Mouse (Mus musculus) testis, adult 2 months (tissue): Measurements from ENCODE around the gene Ccdc137. TPM values are rescaled to one million over a fixed set of nuclear protein-coding genes. Genes with fewer than 3 reads are reported as not detected.

Experiments used
- H3K27ac ChIP-seq: fragments of 200-500 bp; 2 replicates; pipeline ENCODE4 v1.5.1; 2012; ENCODE audit warnings: low read depth, low read length; ENCODE audit not compliant: control insufficient read depth, insufficient read depth
- H3K27me3 ChIP-seq: fragments of 200-500 bp; 2 replicates; pipeline ENCODE4 v1.6.1; 2012; ENCODE audit warnings: mild to moderate bottlenecking, low read length, moderate library complexity; ENCODE audit not compliant: control insufficient read depth, insufficient read depth
- H3K36me3 ChIP-seq: fragments of 200-500 bp; 2 replicates; pipeline ENCODE4 v1.6.1; 2012; ENCODE audit warnings: mild to moderate bottlenecking, low read length; ENCODE audit not compliant: control insufficient read depth, insufficient read depth
- H3K4me1 ChIP-seq: fragments of 200-500 bp; 2 replicates; pipeline ENCODE4 v1.6.1; 2012; ENCODE audit warnings: low read length; ENCODE audit not compliant: control insufficient read depth, insufficient read depth
- H3K4me3 ChIP-seq: fragments of 200-500 bp; 2 replicates; pipeline ENCODE4 v1.5.1; 2012; ENCODE audit warnings: low read depth, mild to moderate bottlenecking, low read length, moderate library complexity, mixed read lengths; ENCODE audit not compliant: control insufficient read depth
- CTCF ChIP-seq: fragments of 200-500 bp; IDR thresholded peaks from 2 replicates; pipeline ENCODE4 v1.5.1; 2012; ENCODE audit warnings: low read depth, mild to moderate bottlenecking, inconsistent platforms, low read length, moderate library complexity; ENCODE audit not compliant: control insufficient read depth, insufficient read depth, insufficient replicate concordance
- POLR2A ChIP-seq: fragments of 200-500 bp; IDR thresholded peaks from 2 replicates; pipeline ENCODE4 v1.6.1; 2012; ENCODE audit warnings: low read depth, mild to moderate bottlenecking, inconsistent platforms, low read length, moderate library complexity; ENCODE audit not compliant: control insufficient read depth
- polyA plus RNA-seq: library from polyadenylated mRNA; depleted of rRNA; stranded (reverse); fragments of >200 nt; gene quantifications from 2 replicates; pipeline ENCODE4 v1.2.3, GENCODE M21; 2012

Gene Ccdc137
- polyA plus RNA-seq, 1 experiment: 6.9 TPM

DNA sequence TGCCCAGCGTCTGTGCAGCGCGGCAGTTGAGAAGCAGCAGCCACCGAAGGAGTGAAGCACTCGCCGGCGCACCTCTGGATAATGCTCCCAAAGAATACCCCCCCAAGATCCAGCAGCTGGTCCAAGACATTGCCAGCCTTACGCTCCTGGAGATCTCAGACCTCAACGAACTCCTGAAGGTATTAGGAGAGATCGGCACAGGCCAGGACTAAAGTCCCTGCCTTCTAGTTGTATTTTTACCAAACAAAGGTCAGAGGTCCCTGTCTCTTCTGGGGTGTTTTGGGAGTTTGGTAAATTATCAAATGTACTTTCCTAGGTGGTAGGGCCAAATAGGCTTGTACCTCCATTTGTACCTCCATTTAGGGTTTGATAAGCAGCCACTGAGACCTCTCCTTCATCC, 27.3 kb downstream of the Ccdc137 start:
- H3K27ac ChIP-seq: no peak overlapping the region
- no peaks in the 10 kb centered on the region for H3K27me3 ChIP-seq
- peak overlapping the region; percentile 92 for H3K4me3 ChIP-seq
- peaks cover 11% of the 10 kb centered on the region for H3K4me1 ChIP-seq
- H3K36me3 ChIP-seq: peaks cover 2% of the 10 kb centered on the region
- no peak for TF ChIP-seq POLR2A
- no peak for TF ChIP-seq CTCF

DNA sequence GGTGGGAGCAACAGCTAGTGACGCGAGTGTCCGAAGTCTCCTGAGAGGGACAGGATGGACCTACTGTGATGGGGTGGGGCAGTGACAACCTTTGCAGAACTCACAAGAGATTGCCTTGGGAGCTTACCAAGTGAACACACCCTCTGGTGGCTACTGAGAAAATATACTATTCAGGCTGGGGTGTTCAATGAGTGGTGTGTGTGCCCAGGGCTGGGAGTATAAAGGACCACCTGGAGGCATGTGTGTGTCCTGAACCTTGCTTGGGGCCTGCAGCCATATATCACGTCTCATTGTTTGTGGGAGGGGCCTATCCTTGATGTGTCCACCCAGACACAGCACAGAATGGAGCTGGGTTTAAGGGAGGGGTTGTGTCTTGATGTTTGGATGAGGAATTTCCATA, 30.6 kb downstream of the Ccdc137 start:
- Histone ChIP-seq H3K4me1 (peaks cover 22% of the 10 kb centered on the region), H3K4me3 (no peak overlapping the region), H3K36me3 (no peaks in the 10 kb centered on the region; the same call in 1 of the 2 replicates), H3K27me3 (no peaks in the 10 kb centered on the region), H3K27ac (no peak overlapping the region)
- TF ChIP-seq CTCF (no peak), POLR2A (no peak)

DNA sequence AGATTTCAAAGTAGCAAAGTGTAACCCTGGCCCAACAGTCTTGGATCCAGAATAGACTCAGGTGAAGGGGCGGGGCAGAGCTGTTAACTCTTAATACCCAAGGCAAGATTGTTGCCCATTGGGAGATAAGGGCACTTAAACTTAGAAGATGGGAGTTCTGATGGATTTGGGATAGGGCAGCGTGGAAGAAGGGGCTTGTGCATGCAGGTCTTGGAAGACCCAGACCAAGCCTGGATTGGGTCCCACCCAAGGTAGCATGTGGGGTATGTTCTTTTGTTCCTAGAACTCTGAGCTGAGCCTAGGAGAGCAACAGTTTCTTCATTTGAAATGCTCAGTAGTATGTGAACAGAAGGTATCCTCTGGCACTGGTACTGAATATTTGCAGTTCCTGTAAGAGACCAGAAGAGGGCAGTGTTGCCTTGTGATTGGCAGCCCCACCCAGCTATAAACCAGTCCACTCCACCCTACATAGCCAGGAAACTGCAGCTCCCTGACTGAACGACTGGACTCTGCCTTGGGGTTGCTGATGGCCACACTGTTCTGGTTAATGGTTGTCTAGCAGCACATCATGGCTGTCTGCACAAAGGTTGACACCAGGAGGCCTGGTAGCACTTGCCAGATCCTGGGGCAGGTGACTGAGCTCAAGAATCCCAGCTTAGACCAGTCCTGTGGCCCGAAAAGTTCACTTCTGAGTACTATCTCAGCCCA, 31.3 kb downstream of the Ccdc137 start:
- TF ChIP-seq POLR2A: no peak
- peak; percentile 76 for TF ChIP-seq CTCF
- H3K27ac ChIP-seq: no peak overlapping the region
- H3K27me3 ChIP-seq: no peaks in the 10 kb centered on the region
- no peaks in the 10 kb centered on the region; the same call in 1 of the 2 replicates for H3K36me3 ChIP-seq
- H3K4me3 ChIP-seq: no peak overlapping the region
- H3K4me1 ChIP-seq: peaks cover 16% of the 10 kb centered on the region

DNA sequence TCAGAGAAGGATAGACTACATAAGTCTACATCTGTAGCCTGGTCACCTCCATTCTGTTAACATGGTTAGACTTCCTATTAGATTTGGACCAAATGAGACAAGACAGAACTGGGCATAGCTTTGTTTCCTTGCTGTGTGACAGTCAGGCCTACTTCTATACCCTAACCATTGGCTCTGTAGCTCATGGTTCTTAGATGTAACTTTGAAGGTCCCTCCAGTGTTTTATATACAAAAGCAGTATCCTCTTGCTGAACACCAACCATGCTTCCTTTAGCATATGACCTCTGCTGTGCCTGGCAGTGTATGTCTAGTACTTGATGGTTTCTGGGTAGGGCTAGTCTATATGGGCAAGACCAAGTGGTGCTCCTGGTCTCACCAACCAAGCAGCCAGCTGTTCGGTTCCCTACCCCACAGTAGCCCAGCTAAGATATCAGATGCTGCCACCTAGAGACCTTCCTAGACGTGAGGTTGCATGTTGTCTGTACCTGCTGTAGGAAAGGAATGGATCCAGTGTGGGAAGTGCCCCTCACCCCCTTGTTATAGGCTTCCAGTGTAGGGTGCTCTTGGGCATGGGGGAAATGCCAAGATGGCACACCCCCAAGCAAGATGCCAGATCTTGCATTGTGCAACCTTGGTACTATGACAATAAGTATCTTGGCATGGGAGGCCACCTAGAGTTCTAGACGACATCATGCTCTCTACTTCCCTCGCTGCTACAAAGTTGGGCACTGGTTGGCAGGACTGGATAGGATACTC, 32.6 kb downstream of the Ccdc137 start:
- H3K4me1 ChIP-seq: peaks cover 12% of the 10 kb centered on the region
- TF ChIP-seq CTCF: no peak
- TF ChIP-seq POLR2A: no peak
- H3K27ac ChIP-seq: no peak overlapping the region
- H3K27me3 ChIP-seq: no peaks in the 10 kb centered on the region
- no peaks in the 10 kb centered on the region; the same call in 1 of the 2 replicates for H3K36me3 ChIP-seq
- no peak overlapping the region for H3K4me3 ChIP-seq

DNA sequence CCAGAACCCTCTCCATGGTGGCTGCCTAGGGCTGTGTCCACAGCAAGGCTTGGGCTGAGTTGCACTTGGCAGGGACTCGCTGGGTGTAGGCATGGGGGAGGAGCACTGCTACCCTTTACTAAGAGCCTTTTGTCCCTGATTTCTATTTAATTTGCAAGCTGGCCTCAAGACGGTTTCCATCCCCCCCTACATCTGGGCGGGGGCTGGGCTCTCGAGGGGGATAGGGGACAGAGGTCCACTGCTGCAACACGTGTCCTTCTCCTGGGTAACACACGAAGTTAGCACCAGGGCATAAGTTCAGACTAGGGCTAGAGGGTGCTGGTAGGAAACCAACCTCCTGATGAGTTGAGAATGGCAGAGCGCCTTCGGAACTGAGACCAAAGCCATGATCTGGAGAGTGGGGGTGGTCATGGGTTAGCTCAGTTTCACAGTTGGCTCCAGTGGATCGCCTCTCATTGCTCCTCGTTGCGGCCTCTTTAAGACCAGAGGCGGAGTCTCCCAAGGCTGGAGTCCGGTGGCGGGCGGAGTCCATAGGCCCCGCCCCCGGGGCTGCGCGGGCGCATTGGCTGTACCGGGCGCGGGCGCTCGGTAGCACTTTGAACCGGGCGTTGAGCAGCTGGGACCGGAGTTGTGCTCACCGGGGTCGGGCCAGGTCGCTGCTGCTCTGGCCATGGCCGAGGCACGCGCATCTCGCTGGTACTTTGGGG, 33.6 kb downstream of the Ccdc137 start, which contains the start of gene Slc25a10:
Gene Slc25a10, plus strand, starts transcription at position 524 of the 707 bp plus-strand sequence.
- Histone ChIP-seq H3K27ac (peak within 1 kb of the TSS; percentile 59; the same call in 1 of the 2 replicates), H3K27me3 (no peaks in the 10 kb centered on the region), H3K4me3 (peak within 1 kb of the TSS; percentile 96), H3K4me1 (peaks cover 11% of the 10 kb centered on the region), H3K36me3 (no peaks in the 10 kb centered on the region; the same call in 1 of the 2 replicates)
- TF ChIP-seq POLR2A: 0 out of 2 replicates have a peak, but pooled peaks have one; percentile 14
- TF ChIP-seq CTCF: no peak; the same call in 1 of the 2 replicates

DNA sequence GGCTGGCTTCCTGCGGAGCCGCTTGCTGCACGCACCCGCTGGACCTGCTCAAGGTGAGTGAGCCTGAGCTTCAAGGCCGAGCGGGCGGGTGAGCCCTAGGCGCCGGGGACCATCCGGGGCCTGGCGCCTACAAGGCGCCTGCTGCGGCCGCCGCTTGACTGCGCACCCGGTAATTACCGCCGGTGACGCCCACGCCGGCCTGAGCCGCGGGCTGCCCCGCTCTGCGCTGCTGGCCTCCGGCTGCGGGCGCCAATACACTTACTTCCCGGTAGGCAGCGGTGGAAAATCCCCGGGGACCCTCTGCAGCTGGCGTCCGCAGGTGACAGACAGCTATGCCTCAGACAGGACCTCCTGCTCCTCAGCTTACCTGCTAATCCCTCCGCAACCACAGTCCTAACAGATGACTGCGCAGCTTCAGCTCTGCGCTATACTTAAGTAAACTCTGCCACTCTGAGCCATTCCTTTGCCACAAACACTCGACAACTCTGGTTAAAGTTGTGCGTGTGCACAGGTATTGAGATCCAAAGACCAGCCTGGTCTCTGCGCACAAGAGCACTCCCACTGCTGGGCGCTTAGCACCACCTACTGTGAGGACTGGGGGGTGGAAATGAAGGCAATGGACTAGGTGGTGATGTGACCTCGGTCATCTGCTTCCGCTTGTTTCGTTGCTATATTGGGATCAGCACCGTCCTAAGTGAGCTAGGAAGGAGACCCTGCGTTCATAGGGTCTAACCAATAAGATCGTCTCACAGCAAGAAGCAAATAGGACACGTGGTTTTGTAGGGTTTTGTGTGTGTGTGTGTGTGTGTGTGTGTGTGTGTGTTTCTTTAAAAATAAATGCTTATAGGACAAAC, 34.3 kb downstream of the Ccdc137 start:
- Histone ChIP-seq H3K27ac (peak overlapping the region; percentile 59; the same call in 1 of the 2 replicates), H3K36me3 (no peaks in the 10 kb centered on the region; the same call in 1 of the 2 replicates), H3K4me1 (peaks cover 11% of the 10 kb centered on the region), H3K27me3 (no peaks in the 10 kb centered on the region), H3K4me3 (peak overlapping the region; percentile 96)
- no peak for TF ChIP-seq CTCF
- no peak for TF ChIP-seq POLR2A
